Mouse (Mus musculus): ENCODE data around the gene Kcnj5.

DNA sequence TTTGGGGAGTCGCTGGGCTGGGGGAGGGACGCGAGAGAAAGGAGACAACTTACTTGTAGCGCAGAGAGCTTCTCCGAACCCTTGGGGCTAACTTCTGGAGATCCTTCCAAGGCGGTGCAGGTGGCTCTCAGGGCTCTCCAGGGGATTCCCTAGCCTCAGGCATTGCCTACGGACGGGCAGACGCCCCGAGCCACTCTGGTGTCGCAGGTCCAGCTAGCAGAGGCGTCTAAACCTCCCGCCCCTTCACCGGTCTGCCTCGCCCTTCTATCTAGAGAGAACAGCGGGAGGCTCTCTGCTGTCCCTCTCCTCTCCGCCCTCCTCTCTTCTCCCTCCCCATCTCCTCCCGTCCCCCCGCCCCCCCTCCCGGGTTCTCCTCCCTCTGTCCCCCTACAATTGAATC lies at the start of gene Kcnj5:
- TF ChIP-seq POLR2A (IDR thresholded peaks at IDR 0.05; ENCODE audit: insufficient read length, low read depth): no peak
- TF ChIP-seq MYOG (IDR thresholded peaks at IDR 0.05; ENCODE audit: control insufficient read depth in 1 of 3, insufficient read depth in 1 of 3, insufficient read length in 2 of 3, low read depth in 2 of 3): no peak
- TF ChIP-seq E2F4 (IDR thresholded peaks at IDR 0.05; ENCODE audit: insufficient read depth): no peak
- TF ChIP-seq TCF12 (IDR thresholded peaks at IDR 0.05; ENCODE audit: insufficient read depth, poor library complexity, severe bottlenecking): no peak
- no peak for TF ChIP-seq POLR2AphosphoS2 (IDR thresholded peaks at IDR 0.05; ENCODE audit: insufficient read length, low read depth)
- TF ChIP-seq MYOD1 (IDR thresholded peaks at IDR 0.05; ENCODE audit: control insufficient read depth in 1 of 3, insufficient read length in 2 of 3, low read depth in 2 of 3): no peak

All from myocyte (in vitro differentiated cells).